Mouse (Mus musculus): ENCODE measurements at regions not wholly inside any gene's neighbourhood (a gene's known extent, or its start where the extent isn't known, plus 50 kb on each side); places are given as distances from the start of the nearest gene placed in this dataset.

GRCm38 (mm10) chr14:47942671-47943070 lies 178.0 kb upstream of the Peli2 start:
- TF ChIP-seq POLR2A (IDR thresholded peaks at IDR 0.05; ENCODE audit: control insufficient read depth, low read depth, low read length): no peak
- TF ChIP-seq CTCF (IDR thresholded peaks at IDR 0.05; ENCODE audit: control insufficient read depth, insufficient read depth, insufficient replicate concordance, low read depth, low read length): no peak
